ENCODE assay signal across 9 mouse cellular contexts in the genomic region with DNA sequence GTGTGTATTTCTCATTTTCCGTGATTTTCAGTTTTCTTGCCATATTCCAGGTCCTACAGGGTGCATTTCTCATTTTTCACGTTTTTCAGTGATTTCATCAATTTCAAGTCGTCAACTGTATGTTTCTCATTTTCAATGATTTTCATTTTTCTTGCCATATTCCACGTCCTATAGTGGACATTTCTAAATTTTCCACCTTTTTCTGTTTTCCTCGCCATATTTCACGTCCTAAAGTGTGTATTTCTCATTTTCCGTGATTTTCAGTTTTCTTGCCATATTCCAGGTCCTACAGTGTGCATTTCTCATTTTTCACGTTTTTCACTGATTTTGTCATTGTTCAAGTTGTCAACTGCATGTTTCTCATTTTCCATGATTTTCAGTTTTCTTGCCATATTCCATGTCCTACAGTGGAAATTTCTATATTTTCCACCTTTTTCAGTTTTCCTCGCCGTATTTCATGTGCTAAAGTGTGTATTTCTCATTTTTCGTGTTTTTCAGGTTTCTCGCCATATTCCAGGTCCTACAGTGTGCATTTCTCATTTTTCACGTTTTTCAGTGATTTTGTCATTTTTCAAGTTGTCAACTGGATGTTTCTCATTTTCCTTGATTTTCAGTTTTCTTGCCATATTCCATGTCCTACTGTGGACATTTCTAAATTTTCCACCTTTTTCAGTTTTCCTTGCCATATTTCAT. TPM values are rescaled to one million over a fixed set of nuclear protein-coding genes. Genes with fewer than 3 reads are reported as not detected.
DNase-seq lines count a peak whose midpoint lies in the region; ATAC-seq and TF ChIP-seq lines count a peak whose summit lies in the region.
"Not testable (repeated sequence)": the region's sequence is repeated elsewhere in the genome, so short reads cannot be mapped to it uniquely, and the experiment has no call there.
"Had no signal": no experiment of that assay in that cellular context is flagged by ENCODE, and none has a peak within 500 bp of the region (broad histone marks: within the 10 kb centered on the region; RNA-seq: fewer than 3 reads in every experiment).

No protein-coding gene starts in this region.

- H3K4me3 ChIP-seq in kidney, postnatal 0 days (replicated peaks; ENCODE audit: low read depth, low read length); midbrain, postnatal 0 days (ENCODE audit: low read depth, low read length): not testable (repeated sequence)

- ATAC-seq in kidney, postnatal 0 days (replicated peaks; ENCODE audit: low FRiP score, low read depth); midbrain, postnatal 0 days (ENCODE audit: low FRiP score): not testable (repeated sequence)

- not testable (repeated sequence) for H3K4me1 ChIP-seq in kidney, postnatal 0 days (replicated peaks; ENCODE audit: insufficient read depth, low read length); midbrain, postnatal 0 days (ENCODE audit: insufficient read depth, low read length)

- intact Hi-C loops in left cerebral cortex, postnatal 25 days (cut with DNase I): not testable (repeated sequence)

- peak; percentile 33 for DNase-seq in adipocyte (ENCODE audit: low spot score)
- DNase-seq in embryo, embryonic 11 days: peak; percentile 16
- peak; percentile 58 to 62 for DNase-seq in heart, adult 18-20 months
- DNase-seq in kidney, postnatal 0 days (ENCODE audit: low spot score): peak; percentile 1
- peak; percentile 78 to 86 for DNase-seq in left cerebral cortex, postnatal 25 days (ENCODE audit: low spot score in 2 of 2)
- DNase-seq in midbrain, postnatal 0 days (ENCODE audit: low spot score): peak; percentile 1
- peak; percentile 59 to 72 for DNase-seq in spleen, postnatal 14 days (ENCODE audit: low spot score in 2 of 2)

- not testable (repeated sequence) for H3K9ac ChIP-seq in kidney, postnatal 0 days (ENCODE audit: low read depth, low read length); midbrain, postnatal 0 days (replicated peaks; ENCODE audit: low read length, poor library complexity, severe bottlenecking)

- H3K4me2 ChIP-seq in kidney, postnatal 0 days (ENCODE audit: low read length); midbrain, postnatal 0 days (ENCODE audit: low read depth, low read length, poor library complexity, severe bottlenecking): not testable (repeated sequence)

- not testable (repeated sequence) for TF ChIP-seq CTCF in kidney, postnatal 0 days (IDR thresholded peaks at IDR 0.05; ENCODE audit: low read depth); midbrain, postnatal 0 days (IDR thresholded peaks at IDR 0.05)

- H3K36me3 ChIP-seq in kidney, postnatal 0 days (ENCODE audit: insufficient read depth, low read length); midbrain, postnatal 0 days (ENCODE audit: insufficient read depth, low read length): not testable (repeated sequence)

- not testable (repeated sequence) for H3K9me3 ChIP-seq in kidney, postnatal 0 days (replicated peaks; ENCODE audit: low read length); midbrain, postnatal 0 days (ENCODE audit: low read length)

- not testable (repeated sequence) for H3K27ac ChIP-seq in kidney, postnatal 0 days; midbrain, postnatal 0 days (ENCODE audit: low read depth, low read length)

- not testable (repeated sequence) for H3K27me3 ChIP-seq in kidney, postnatal 0 days (ENCODE audit: insufficient read depth, low read length); midbrain, postnatal 0 days (ENCODE audit: insufficient read depth, low read length)

- 69% methylated on average over 9 of the region's 13 CpGs for WGBS in kidney, postnatal 0 days
- 74% methylated on average over 9 of the region's 13 CpGs for WGBS in midbrain, postnatal 0 days

RNA-seq across cellular contexts. Expression of a gene that starts 0.9 kb away (rescaled TPM):
- under 1 TPM; 0.47 to 0.95 TPM for total RNA-seq in heart, adult 18-20 months (2021)
- 0.30 TPM in 1 of 2 replicates, not detected in the other for polyA plus RNA-seq in kidney, postnatal 0 days (2015; fragmentation: Nextera tagmentation; extraction: Ambion mirVana)
- 1 to 10 TPM in 1 of 2 experiments, not detected in 1; 1.2 TPM for total RNA-seq in left cerebral cortex, postnatal 25 days (2021)
- total RNA-seq in midbrain, postnatal 0 days (2014; rRNA removed): 1.2 TPM in 1 of 2 replicates, not detected in the other
- polyA plus RNA-seq in midbrain, postnatal 0 days (2015; fragmentation: Nextera tagmentation; extraction: Ambion mirVana): 0.27 TPM in 1 of 2 replicates, not detected in the other

RNA-seq across cellular contexts. Expression of a gene that starts 2.8 kb away (rescaled TPM):
- not detected for total RNA-seq in heart, adult 18-20 months (2021)
- polyA plus RNA-seq in kidney, postnatal 0 days (2015; fragmentation: Nextera tagmentation; extraction: Ambion mirVana): 0.29 TPM in 1 of 2 replicates, not detected in the other
- not detected for total RNA-seq in left cerebral cortex, postnatal 25 days (2021)
- total RNA-seq in midbrain, postnatal 0 days (2014; rRNA removed): not detected in 2 replicates
- 0.56 TPM in 1 of 2 replicates, not detected in the other for polyA plus RNA-seq in midbrain, postnatal 0 days (2015; fragmentation: Nextera tagmentation; extraction: Ambion mirVana)

RNA-seq across cellular contexts. Expression of a gene that starts 5.3 kb away (rescaled TPM):
- 1 to 10 TPM in 1 of 2 experiments, not detected in 1; 1.3 TPM for total RNA-seq in heart, adult 18-20 months (2021)
- polyA plus RNA-seq in kidney, postnatal 0 days (2015; fragmentation: Nextera tagmentation; extraction: Ambion mirVana): 0.24 TPM in 1 of 2 replicates, not detected in the other
- not detected for total RNA-seq in left cerebral cortex, postnatal 25 days (2021)
- total RNA-seq in midbrain, postnatal 0 days (2014; rRNA removed): 2.1 TPM in 1 of 2 replicates, not detected in the other
- polyA plus RNA-seq in midbrain, postnatal 0 days (2015; fragmentation: Nextera tagmentation; extraction: Ambion mirVana): 0.27 TPM in 1 of 2 replicates, not detected in the other

RNA-seq across cellular contexts. Expression of a gene that starts 7.0 kb away (rescaled TPM):
- total RNA-seq in heart, adult 18-20 months (2021): not detected
- not detected in 2 replicates for polyA plus RNA-seq in kidney, postnatal 0 days (2015; fragmentation: Nextera tagmentation; extraction: Ambion mirVana)
- total RNA-seq in left cerebral cortex, postnatal 25 days (2021): not detected
- not detected in 2 replicates for total RNA-seq in midbrain, postnatal 0 days (2014; rRNA removed)
- polyA plus RNA-seq in midbrain, postnatal 0 days (2015; fragmentation: Nextera tagmentation; extraction: Ambion mirVana): not detected in 2 replicates
- total RNA-seq: adrenal gland, postnatal 25 days had no signal
- polyA plus RNA-seq: heart, embryonic 13.5 days had no signal

RNA-seq across cellular contexts. Expression of a gene that starts 9.5 kb away (rescaled TPM):
- under 1 TPM; 0.57 to 0.77 TPM for total RNA-seq in heart, adult 18-20 months (2021)
- not detected in 2 replicates for polyA plus RNA-seq in kidney, postnatal 0 days (2015; fragmentation: Nextera tagmentation; extraction: Ambion mirVana)
- total RNA-seq in left cerebral cortex, postnatal 25 days (2021): not detected
- not detected in 2 replicates for total RNA-seq in midbrain, postnatal 0 days (2014; rRNA removed)
- not detected in 2 replicates for polyA plus RNA-seq in midbrain, postnatal 0 days (2015; fragmentation: Nextera tagmentation; extraction: Ambion mirVana)

Comparison
In these comparisons a context has a peak if more than half of its experiments do, and no peak if none do; other contexts are left out.
1. DNase-seq: peak in every context shown above with its lines; median percentile 82 in left cerebral cortex, postnatal 25 days; 66 in spleen, postnatal 14 days; 60 in heart, adult 18-20 months; 33 in adipocyte; 16 in embryo, embryonic 11 days; 1 in kidney, postnatal 0 days; 1 in midbrain, postnatal 0 days.